Mouse (Mus musculus) embryo, embryonic 10 days (tissue): ENCODE measurements around the gene Gm10775.
A peak's percentile ranks its signal among the peaks of the same experiment; 100 is the strongest.

ENCODE experiments used
- DNase-seq: peaks from one replicate; pipeline ENCODE4 v3.0.0-alpha.2; 2015; ENCODE audit warnings: low spot score

The Gm10775 gene

GRCm38 (mm10) chr13:65259239-65259638 lies at the start of gene Gm10775:
Gene Gm10775 (plus strand): TSS chr13:65259539.
- no peak for DNase-seq

DNA sequence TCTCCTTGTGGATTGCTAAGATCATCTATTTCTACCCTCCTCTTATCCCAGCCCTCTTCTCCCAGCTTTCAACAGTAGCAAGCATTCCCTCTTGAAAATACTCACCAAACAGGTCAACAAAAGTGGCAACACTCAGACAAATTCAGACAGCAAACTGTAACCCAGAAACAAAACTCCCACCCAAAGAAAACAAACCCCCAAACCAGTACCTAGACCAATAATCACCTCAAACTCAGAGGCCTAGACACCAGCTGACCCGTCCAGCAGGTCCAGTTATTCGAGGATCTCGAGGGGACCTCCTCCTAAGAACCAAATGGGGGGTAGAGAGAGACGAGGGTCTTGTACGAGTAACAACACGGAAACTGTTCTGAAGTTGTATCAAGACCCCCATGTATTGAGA lies 33.4 kb upstream of the Gm10775 start:
- DNase-seq: no peak

- DNase-seq: no peak
Measured at GRCm38 (mm10) chr13:65226657-65227056, 32.7 kb upstream of the Gm10775 start.

DNA sequence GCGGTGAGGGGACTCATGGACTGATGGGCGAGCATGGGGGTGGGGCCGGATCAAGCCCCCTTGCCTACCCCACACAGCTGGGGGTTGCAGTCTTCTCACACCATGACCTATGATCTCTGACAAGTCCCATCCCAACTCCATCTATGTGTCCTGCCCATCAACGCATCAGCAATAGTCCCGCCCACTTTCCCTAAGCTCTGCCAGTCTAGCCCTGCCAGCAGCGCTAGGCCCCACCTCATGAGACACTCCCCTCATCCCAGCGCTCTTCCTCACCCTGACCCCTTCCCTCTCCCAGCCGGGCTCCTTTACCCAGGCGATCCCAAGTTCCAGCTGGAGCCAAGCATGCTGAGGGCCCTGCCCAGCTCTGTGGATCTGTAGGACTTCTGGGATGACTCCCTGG lies 22.1 kb upstream of the Gm10775 start:
- DNase-seq: no peak

DNA sequence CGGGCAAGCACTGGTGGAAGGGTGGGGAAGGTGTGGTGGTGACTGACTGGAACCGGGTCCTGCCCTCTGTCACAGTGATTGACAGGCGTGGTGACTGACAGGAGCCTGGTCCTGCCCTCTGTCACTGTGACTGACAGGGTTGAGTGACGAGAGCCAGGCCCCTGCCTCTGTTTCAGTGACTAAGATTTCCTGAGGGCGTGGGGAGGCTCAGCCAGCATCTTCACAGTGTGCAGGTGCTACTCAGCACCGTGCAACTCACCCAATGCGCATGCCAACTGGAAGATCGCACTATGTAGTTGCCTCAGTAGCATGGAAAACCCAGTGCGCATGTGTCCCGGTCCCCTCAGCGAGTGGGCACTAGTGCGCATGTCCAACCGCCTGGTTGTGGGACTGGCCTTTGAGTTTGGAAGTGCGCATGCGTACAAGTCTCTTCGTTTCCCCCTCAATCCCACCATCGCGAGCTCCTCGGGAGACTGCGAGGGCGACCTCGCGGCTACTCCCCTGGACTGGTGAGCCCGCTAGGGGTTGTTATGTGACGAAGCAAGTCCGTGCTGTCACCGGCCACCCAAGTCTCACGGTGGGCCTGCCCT lies 18.7 kb upstream of the Gm10775 start:
- peak; percentile 98 for DNase-seq

GRCm38 (mm10) chr13:65241099-65241626 lies 18.2 kb upstream of the Gm10775 start:
- DNase-seq: peak; percentile 95

DNA sequence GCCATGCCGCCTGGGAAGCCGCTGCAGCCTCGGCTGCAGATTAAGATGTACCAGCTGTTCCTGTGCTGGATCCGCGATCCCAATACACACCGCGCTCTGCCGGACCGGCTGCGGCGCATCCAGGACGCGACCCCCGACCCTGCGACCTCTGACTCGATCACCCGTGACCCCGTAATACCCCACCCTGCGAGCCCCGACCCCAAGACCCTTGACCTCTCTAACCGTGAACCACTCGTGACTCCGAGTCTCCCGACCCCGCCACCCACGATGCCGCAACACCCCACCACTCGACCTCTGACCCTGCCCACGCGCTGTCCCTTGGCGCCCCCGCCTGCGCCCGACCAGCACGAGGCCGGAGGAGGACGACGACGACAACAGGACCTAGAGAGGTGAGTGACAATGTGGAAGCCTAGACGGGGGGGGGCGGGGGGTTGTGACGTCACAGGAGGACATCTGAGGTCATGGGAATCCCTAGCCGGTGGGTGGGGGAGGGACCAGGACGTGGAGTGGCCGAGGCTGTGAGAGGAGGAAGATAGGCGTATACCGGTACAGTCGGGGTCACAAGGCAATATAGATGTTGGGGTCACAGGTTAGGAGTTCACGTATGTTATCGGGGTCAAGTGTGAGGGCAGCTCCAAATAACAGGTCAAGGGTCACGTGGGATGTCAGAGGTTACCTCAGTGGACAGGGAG lies 17.6 kb upstream of the Gm10775 start:
- peak; percentile 23 for DNase-seq

DNA sequence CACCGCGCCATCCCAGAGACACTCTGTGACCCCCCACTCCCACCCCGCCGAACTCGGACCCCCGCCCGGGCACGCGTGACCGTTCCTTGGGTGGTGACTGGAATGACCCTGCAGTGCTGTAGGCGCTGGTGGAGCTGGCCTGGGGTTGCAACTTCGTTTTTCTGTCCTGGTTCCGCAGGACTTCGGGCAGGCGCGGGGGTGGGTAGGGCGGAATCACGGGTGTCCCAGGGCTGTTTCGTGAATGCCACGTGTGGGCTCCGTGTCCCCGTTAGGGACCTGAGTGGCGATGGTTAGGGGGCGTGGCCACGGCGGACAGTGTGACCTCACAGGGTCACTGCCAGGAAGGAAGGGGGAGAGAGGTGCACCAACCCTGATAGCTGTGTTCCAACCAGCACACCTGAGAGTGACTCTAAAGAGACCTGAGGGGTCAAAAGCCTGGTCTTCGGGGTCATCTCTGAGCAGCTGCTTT lies 17.0 kb upstream of the Gm10775 start:
- DNase-seq: no peak

DNA sequence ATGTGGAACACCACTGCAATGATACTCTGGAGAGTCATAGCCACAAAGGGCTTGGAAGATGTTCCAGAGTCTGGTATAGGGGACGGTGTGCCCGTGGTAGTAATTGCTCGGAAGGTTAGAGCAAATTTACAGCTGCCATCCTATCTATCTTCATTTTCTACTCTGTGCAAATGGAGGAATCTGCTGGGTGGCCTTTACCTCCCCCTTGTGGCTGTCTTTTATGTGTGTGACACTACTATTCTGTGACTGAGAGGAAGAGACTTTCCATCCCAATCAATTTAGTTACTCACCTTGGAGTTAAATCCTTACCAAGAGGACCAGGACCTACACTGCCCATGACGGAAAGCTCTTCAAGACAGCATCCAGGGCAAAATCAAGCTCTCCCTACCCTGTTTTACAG lies 16.1 kb upstream of the Gm10775 start:
- DNase-seq: no peak

DNA sequence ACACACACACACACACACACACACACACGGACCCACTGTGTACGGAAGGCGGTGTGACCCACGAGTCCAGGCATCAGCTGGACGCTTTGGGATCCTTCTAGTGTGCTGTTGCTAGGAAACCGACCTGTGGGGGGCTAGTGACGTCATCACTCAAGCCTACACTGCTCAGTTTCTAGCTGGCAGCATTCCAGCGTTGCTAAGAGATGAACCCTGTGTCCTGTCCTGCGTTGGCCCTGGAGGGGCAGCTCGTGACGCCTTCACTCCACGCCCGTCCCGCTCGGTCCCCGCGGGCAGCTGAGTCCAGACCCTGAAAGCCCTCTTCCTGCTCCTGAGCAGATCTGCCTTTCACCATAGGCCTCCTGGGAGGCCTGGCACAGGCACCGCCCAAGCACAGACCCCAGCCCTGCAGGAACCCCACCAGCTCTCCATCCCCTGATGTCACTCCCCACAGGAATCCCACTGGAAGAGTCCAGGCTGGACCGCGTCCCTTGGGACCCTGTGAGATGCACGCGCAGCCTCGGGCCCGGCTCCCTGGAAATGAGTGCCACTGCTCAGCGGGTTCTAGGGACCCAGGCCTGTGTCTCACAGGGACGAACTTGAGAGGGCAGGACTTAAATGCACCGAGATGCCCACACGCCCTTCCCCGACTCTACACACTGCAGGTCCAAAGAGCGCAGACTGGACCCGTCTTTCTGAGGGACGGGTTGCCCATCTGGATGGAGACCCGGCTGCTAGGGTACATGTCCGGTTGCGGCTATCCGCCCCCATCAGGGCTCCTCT lies 974 bp upstream of the Gm10775 start:
- DNase-seq: peak; percentile 41

- DNase-seq: no peak
Measured at GRCm38 (mm10) chr13:65262086-65262485, 2.7 kb downstream of the Gm10775 start.

DNA sequence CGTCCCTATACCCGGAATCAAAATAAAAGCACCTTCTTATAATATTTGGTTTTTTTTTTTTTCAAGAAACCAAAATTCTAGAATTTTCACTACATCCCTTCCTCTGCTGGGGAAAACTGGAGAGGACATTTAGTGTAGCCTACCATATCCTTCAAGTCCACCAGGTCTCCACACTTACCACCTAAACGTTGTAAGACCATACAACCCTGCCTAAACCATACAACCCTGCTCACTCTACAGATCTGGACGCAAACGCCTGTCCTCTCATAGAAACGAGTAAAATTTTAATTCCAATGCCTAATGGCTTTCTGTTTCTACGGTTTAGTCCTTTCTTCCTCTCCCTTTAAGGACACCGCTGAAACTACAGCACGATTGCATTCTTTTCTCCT lies 18.6 kb downstream of the Gm10775 start:
- no peak for DNase-seq

GRCm38 (mm10) chr13:65278383-65279341 lies 19.3 kb downstream of the Gm10775 start, which contains the start of gene Zfp369:
Gene Zfp369 (plus strand): TSS chr13:65278814.
- peak; percentile 94 for DNase-seq

DNA sequence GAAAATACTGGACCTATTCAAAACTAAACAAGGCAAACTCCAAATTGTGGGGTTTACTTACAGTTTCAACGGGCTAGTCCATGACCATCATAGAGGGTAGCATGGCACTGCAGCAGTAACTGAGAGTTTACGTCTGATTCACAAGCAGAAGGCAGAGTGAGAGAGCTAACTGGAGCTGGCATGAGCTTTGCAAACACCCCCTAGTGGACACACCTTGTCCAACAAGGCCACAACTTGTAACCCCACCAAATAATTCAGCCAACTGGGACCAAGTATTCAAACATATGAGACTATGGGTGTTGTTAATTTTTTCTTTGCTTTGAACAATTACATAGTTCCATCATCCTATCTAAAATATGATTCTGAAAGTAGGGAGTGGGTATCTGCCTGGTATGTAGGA lies 27.4 kb downstream of the Gm10775 start:
- DNase-seq: no peak

DNA sequence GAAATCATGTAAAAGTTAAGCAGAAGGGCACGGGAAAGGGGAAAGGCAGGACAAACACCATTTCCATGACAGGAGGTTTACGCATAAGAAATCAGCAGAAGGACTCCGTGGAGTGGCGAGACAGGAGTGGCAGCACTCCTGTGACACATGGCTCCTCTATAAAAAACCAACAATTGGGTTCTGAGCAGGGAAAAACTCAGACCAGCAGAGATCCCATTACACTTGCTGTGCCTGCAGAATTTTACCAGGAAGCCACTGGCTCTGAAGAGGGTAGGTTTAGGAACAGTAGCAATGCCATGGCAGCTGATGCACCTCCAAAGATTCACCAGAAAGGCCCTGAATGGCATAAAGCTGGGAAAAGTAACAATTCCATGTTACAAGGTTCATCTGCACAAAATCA lies 37.0 kb downstream of the Gm10775 start:
- no peak for DNase-seq
